Mouse (Mus musculus) limb, embryonic 11.5 days (tissue): Measurements from ENCODE around the gene Ccnf. TPM values are rescaled to one million over a fixed set of nuclear protein-coding genes. Genes with fewer than 3 reads are reported as not detected.

Experiments used
- ATAC-seq: fragments of 200-750 bp; cut with Nextera tagmentation; 2 replicates; pipeline ENCODE4 v1.8.0; 2017; ENCODE audit warnings: low read depth; ENCODE audit not compliant: insufficient number of reproducible peaks, low FRiP score, low TSS enrichment
- DNase-seq: peaks from one replicate; pipeline ENCODE4 v3.0.0-alpha.2; 2015; ENCODE audit warnings: low spot score
- H3K27ac ChIP-seq: fragments of 300-500 bp; sonication (generic); replicated peaks from 2 replicates; pipeline ENCODE4 v1.5.1; 2014; ENCODE audit warnings: low read depth, mild to moderate bottlenecking, low read length
- H3K27me3 ChIP-seq: fragments of 300-500 bp; sonication (generic); 2 replicates; pipeline ENCODE4 v1.6.1; 2014; ENCODE audit warnings: mild to moderate bottlenecking, low read length, mixed read lengths; ENCODE audit not compliant: control insufficient read depth, insufficient read depth
- H3K36me3 ChIP-seq: fragments of 300-500 bp; sonication (generic); 2 replicates; pipeline ENCODE4 v1.6.1; 2014; ENCODE audit warnings: mild to moderate bottlenecking, low read length, moderate library complexity, mixed read lengths; ENCODE audit not compliant: control insufficient read depth, insufficient read depth
- H3K4me1 ChIP-seq: fragments of 300-500 bp; sonication (generic); 2 replicates; pipeline ENCODE4 v1.6.1; 2014; ENCODE audit warnings: low read length, mixed read lengths; ENCODE audit not compliant: control insufficient read depth, insufficient read depth
- H3K4me2 ChIP-seq: fragments of 300-500 bp; sonication (generic); 2 replicates; pipeline ENCODE4 v1.6.1; 2014; ENCODE audit warnings: low read depth, mild to moderate bottlenecking, moderate library complexity; ENCODE audit not compliant: severe bottlenecking
- H3K4me3 ChIP-seq: fragments of 300-500 bp; sonication (generic); 2 replicates; pipeline ENCODE4 v1.5.1; 2014; ENCODE audit warnings: low read depth, low read length
- H3K9ac ChIP-seq: fragments of 300-500 bp; sonication (generic); 2 replicates; pipeline ENCODE4 v1.6.1; 2014; ENCODE audit warnings: mild to moderate bottlenecking, low read length
- H3K9me3 ChIP-seq: fragments of 300-500 bp; sonication (generic); 2 replicates; pipeline ENCODE4 v1.6.1; 2016; ENCODE audit warnings: low read length; ENCODE audit not compliant: control insufficient read depth
- WGBS: fragments of 180-500 bp; shearing (Covaris S2); extraction: QIAGEN DNeasy Blood & Tissue Kit; methylation state at CpG from one replicate; pipeline ENCODE4 v1.1.7; 2014; 5-methylcytosine and 5-hydroxymethylcytosine counted together
- polyA plus RNA-seq: library from polyadenylated mRNA; unstranded; fragments of >200 nt; fragmentation: Nextera tagmentation; extraction: Ambion mirVana; gene quantifications from 2 replicates; pipeline ENCODE4 v1.2.1, GENCODE M21; 2014

Ccnf gene
- polyA plus RNA-seq, 1 experiment from 2014 or later: 108 TPM

DNA sequence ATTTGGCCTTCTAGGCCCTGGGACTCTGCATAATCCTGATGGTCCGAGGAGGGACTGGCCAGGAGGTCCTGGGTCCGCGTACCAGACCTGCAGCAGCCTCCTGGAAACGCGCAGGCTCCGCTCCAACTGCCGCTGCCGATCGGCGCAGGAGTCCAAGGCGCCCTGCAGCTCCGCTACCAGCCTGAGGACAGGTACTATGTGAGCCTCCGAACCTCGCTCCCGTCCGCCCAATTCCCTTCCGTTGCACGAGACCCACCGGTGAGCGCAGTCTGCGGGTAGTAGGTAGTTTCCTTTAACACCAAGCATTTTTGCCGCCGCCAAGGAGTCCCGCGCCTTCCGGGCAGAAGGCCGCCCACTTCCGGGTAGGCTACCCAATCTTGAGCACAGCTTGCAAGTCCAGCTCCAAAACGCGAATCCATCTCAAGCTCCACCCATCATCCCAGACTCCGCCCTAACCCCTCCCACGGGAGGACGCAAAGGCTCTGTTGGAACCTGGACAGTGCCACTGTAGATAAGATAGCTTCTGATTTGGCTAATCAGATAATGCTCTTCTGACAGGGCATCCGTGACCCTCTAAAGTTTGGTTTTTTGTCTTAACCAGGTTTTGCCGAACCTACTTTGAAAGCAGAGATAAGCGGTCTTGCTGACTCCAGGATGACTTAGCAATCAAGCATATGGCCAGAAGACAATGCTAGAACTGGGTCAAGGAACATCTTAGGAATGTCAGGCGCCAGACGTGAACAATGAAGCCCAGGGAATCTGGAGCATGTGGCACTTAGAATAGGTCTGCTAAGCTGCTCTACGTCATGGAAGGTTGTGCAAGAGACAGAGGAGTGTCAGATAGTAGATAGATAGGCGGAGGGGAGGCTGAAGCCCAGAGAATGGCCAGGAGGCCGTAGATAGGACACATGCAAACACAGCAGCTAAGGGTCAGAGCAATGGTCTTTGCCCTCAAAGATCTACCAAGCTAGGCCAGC, 30.6 kb downstream of the Ccnf start, which contains the start of gene Tedc2:
Tedc2 (minus strand) TSS at position 417 of the 977 bp plus-strand sequence.
- ATAC-seq (peak; percentile 88), DNase-seq (peak; percentile 92)
- Histone ChIP-seq H3K27me3 (no peaks in the 10 kb centered on the region), H3K4me3 (peak within 1 kb of the TSS; percentile 79), H3K9me3 (no peaks in the 10 kb centered on the region), H3K4me1 (peaks cover 8% of the 10 kb centered on the region), H3K27ac (no peak within 1 kb of the TSS), H3K9ac (peak within 1 kb of the TSS; percentile 76), H3K36me3 (peaks cover 37% of the 10 kb centered on the region), H3K4me2 (peak within 1 kb of the TSS; percentile 91)
- 6% methylated on average over 41 of the region's 41 CpGs for WGBS

DNA sequence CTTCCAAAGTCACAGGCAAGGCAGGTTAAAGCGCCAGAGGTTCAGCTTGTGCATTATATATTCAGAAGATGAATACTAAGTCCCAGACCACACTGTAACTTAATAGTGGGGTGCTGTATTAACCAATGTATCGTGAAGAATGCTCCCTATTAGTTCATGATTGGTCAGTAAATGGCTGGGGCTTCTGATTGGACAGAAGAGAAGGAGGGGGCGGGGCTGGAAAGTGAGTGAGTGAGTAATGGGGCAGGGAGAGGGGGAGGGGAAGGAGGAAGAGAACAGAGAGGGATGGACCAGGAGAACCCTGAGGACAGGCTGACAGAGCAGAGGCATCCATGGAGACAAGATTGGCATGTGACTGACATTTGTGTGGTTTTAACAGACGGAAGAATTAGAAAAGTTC, 34.4 kb downstream of the Ccnf start:
- no peaks in the 10 kb centered on the region for H3K9me3 ChIP-seq
- no peak overlapping the region for H3K27ac ChIP-seq
- peaks cover 8% of the 10 kb centered on the region for H3K4me1 ChIP-seq
- H3K9ac ChIP-seq: no peak overlapping the region
- DNase-seq (no peak), ATAC-seq (no peak)
- no peaks in the 10 kb centered on the region for H3K27me3 ChIP-seq
- no peak overlapping the region for H3K4me3 ChIP-seq
- no peak overlapping the region for H3K4me2 ChIP-seq
- WGBS: 69% methylated on average over 4 of the region's 4 CpGs
- peaks cover 8% of the 10 kb centered on the region; the same call in 1 of the 2 replicates for H3K36me3 ChIP-seq

DNA sequence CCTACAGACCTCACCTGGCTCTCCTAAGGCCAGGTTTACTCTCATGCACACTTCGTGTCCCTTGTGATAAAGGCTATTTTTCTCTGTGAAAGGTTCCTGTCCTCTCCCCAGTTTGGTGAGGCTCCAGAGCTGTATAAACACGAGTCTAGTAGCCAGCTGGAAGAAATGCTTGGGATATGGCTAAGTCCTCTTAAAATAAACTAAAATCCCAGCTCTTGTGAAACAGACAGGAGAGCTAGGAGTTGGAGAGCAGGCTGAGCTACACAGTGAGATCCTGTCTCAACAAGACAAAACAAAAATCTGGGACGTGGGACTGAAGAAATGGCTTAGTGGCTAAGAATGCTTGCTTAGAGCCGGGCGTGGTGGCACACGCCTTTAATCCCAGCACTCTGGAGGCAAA, 38.1 kb downstream of the Ccnf start:
- H3K4me3 ChIP-seq: no peak overlapping the region
- no peaks in the 10 kb centered on the region for H3K9me3 ChIP-seq
- no peak overlapping the region for H3K4me2 ChIP-seq
- peaks cover 7% of the 10 kb centered on the region; the same call in 1 of the 2 replicates for H3K36me3 ChIP-seq
- H3K9ac ChIP-seq: no peak overlapping the region
- DNase-seq (no peak), ATAC-seq (no peak)
- no peak overlapping the region for H3K27ac ChIP-seq
- H3K27me3 ChIP-seq: no peaks in the 10 kb centered on the region
- H3K4me1 ChIP-seq: peaks cover 32% of the 10 kb centered on the region
- 79% methylated on average over 6 of the region's 6 CpGs for WGBS

DNA sequence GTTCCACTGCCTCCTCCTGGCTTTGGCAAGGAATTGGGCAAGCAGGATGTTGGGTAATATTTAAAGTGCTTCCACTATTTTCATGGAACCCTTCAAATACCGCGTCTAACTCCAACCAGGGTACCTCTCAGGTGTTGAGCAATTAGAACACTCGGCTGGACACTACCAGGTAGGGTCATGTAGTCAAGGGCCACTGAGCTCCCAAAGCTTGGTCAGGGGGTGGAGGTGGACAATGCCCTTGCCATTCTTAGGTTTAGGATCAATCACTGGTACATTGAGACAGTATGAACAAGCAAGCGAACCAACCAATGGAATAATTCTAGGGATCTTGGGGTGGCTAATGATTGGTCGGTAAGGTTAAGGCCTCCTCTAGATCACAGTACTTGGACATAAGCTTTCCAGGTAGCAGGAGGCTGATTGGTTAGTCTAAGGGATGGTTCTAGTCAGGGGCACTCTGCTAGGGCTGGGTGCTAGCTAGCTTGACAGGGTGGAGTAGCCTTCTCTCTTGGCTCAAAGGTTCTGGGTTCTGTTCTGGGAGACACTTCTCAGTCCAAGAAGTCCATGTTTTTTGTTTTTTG, 38.8 kb downstream of the Ccnf start:
- Histone ChIP-seq H3K27me3 (no peaks in the 10 kb centered on the region), H3K4me2 (peak overlapping the region; percentile 74), H3K27ac (peak overlapping the region; percentile 88), H3K9ac (no peak overlapping the region), H3K9me3 (no peaks in the 10 kb centered on the region), H3K4me1 (peaks cover 38% of the 10 kb centered on the region), H3K4me3 (peak overlapping the region; percentile 38), H3K36me3 (peaks cover 5% of the 10 kb centered on the region; the same call in 1 of the 2 replicates)
- 39% methylated on average over 5 of the region's 5 CpGs for WGBS
- no peak for ATAC-seq
- no peak for DNase-seq

DNA sequence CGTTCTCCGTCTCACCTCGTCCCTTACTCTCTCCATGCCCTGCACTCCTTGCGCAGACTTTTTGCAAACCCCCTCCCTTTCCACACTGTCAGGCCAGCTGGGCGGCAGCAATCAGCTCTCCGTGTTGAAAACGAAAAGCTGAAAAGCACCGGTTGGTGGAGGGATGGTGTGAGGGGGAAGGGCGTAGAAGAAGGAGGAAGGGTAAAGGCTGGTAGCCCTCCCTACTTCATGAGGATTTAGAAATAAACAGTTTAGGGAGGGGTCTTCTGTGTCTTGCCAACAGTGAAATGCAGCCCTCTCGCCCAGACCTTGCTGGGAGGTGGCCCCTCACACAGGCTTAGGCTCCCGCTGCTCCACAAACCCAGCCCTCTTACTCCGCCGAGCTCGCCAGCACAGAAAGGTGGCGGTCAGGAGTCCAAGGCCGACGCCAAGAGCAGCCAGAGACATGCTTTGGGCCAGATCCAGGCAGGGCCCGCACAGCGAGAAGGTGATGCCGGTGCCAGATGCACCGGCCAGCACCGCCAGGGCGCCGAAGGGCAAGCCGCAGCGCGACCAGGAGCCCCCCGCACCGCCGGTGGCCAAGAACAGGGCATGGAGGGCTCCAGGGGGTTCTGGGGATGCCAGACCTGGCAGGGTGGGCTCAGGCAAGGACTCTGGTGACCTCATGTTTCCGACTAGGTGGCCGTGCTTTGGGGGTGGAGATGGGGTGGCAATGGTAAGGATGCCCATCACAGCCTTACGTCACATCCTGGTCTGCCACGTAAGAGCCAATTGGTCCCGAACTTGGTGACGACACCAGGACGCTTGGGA, 39.4 kb downstream of the Ccnf start:
- Histone ChIP-seq H3K27ac (peak overlapping the region; percentile 88), H3K4me2 (peak overlapping the region; percentile 74), H3K9me3 (no peaks in the 10 kb centered on the region), H3K36me3 (peaks cover 2% of the 10 kb centered on the region; the same call in 1 of the 2 replicates), H3K9ac (peak overlapping the region; percentile 62), H3K4me1 (peaks cover 44% of the 10 kb centered on the region), H3K4me3 (peak overlapping the region; percentile 38), H3K27me3 (no peaks in the 10 kb centered on the region)
- peak; percentile 87 for DNase-seq
- WGBS: under 1% methylated on average over 37 of the region's 37 CpGs
- ATAC-seq: peak; percentile 14

DNA sequence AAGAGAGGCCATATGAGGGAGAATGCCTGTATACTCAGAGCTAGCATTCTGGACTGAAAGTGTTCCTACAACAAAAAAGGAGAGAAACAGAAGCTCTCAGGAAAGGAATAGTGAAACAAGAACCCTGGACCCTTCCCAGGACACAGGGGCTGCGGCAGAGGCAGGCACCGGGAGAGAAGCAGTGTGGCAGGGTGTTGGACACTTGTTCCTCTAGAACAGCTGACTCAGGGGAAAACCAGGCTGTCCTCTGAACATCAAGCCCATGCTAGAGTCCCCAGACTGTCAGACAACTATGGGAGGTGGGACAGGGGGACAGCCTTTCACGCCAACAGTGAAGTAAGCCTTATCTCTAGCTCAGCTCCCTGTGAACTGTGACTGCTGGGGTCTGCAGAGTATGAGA, 40.7 kb downstream of the Ccnf start:
- Histone ChIP-seq H3K4me3 (no peak overlapping the region), H3K4me1 (peaks cover 57% of the 10 kb centered on the region)
- 82% methylated on average over 3 of the region's 3 CpGs for WGBS

DNA sequence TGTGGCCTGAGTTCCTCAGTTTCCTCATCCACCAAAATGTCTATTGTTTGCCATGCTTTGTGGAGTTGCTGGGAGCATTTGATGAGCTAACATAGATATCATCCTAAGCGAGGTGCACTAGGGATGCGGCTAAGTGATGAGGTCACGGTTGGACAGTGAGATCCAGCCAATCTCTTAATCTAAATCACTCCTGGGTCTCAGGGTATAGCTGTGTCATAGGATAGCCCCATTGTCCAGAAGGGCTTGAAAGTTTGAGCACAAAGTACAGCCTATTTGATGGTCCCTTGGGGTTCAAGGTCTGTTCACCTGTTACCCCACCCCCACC, 41.4 kb downstream of the Ccnf start:
- Histone ChIP-seq H3K27ac (peak overlapping the region; percentile 88), H3K4me2 (peak overlapping the region; percentile 86), H3K9ac (0 out of 2 replicates have a peak overlapping the region, but pooled peaks have one; percentile 40), H3K4me1 (peaks cover 57% of the 10 kb centered on the region), H3K27me3 (peaks cover 3% of the 10 kb centered on the region; the same call in 1 of the 2 replicates), H3K9me3 (no peaks in the 10 kb centered on the region), H3K36me3 (no peaks in the 10 kb centered on the region; the same call in 1 of the 2 replicates), H3K4me3 (no peak overlapping the region)
- no peak for ATAC-seq
- DNase-seq: no peak
- WGBS: 80% methylated on average over 3 of the region's 3 CpGs

More for the DNA sequence above, 40.7 kb downstream of the Ccnf start:
- Histone ChIP-seq H3K36me3 (no peaks in the 10 kb centered on the region; the same call in 1 of the 2 replicates), H3K4me2 (peak overlapping the region; percentile 74; the same call in 1 of the 2 replicates), H3K27ac (peak overlapping the region; percentile 88), H3K9me3 (no peaks in the 10 kb centered on the region), H3K27me3 (peaks cover 3% of the 10 kb centered on the region; the same call in 1 of the 2 replicates), H3K9ac (no peak overlapping the region; the same call in 1 of the 2 replicates)
- ATAC-seq: no peak
- DNase-seq: no peak
